Mouse (Mus musculus) common myeloid progenitor, adult 5-6 weeks (primary cell): ENCODE measurements around the gene Tmem192. TPM values are rescaled to one million over a fixed set of nuclear protein-coding genes. Genes with fewer than 3 reads are reported as not detected.

Source experiments
- ATAC-seq: replicated peaks from 2 replicates; pipeline ENCODE4 v1.8.0; 2016; ENCODE audit warnings: low read depth, mild to moderate bottlenecking, moderate TSS enrichment, inconsistent platforms; ENCODE audit not compliant: poor library complexity, severe bottlenecking
- total RNA-seq: library from RNA; stranded (forward); fragments of 200-1000, 187-1606 nt; gene quantifications from 2 replicates; pipeline ENCODE4 v1.2.3, GENCODE M21; 2017

The Tmem192 gene
- total RNA-seq = 14.4 and 16.7 TPM in 2 replicates

DNA sequence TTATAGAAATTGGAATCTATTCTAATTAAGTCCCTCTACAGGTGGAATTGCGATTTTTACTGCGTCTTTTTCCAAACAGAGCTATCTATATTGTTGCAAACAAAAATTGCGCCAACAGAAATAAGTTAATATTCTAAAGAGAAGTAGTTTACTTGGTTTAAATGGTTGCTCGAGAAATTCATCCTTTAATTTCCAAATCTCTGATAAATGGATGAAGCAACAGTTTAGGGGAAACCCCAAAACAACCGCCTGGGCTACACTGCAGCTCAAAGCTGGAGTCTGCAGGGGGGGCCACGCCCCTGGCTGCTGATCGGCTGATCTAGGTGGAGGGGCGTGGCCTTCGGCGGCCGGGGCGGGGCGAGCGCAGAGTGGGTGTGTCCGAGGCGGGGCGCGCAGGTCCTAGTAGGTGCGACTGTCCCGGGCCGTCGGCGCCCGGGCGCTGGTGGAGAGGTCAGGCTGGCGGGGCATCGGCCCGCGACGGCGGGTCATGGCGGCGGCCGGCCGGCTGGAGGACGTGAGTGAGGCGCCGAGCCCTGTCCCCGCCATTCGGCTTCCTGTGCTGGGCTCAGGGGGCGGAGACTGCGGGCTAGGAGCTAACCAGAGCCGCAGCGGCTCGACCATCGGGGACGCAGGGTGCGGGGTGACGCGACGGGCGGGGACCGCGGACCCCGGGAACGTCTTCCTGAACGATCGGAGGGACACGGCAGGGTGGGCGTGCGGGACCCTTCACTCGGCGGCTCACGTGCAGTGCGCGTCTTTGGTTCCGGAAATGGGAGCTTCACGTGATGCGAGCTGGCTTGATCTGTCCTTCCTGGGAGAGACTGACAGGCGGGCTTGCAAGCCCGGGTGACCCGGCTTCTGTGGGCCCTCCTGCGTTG lies at the start of gene Tmem192:
Gene Tmem192, plus strand, starts transcription at position 366 of the 878 bp plus-strand sequence.
- peak; percentile 79 for ATAC-seq

DNA sequence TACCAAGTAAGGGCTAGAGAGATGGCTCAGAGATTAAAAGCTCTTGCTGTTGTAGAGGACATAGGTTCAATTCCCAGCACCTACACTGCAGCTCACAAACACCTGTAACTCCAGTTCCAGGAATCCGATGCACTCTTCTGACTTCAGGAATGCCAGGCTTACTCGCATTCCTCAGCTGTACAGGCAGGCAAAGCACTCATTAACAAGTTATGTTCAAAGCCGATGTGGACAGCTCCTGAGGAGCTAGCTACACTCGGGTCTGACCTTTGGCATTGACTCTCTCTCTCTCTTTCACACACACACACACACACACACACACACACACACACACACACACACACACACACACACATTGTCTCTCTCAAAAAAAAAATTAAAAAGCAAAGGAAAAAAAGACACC lies 48.3 kb upstream of the Tmem192 start:
- ATAC-seq = no peak

DNA sequence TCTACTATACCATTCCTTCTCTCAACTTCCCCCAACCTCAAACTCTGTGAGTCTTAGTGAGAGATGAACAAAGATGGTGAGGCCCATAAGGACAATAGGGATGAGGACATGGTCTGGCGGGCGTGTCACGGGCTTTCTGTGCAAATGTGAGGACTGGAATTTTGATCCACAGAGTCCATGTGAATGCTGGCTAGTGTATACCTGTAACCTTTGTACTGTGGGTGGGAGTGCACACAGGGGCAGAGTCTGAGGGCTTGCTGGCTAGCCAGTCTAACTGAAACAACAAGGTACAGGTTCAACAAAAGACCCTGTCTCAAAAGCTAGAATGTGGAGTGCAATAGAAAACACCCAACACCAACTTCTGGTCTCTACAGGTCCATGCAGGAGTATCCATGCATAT lies 46.3 kb upstream of the Tmem192 start:
- ATAC-seq = no peak

DNA sequence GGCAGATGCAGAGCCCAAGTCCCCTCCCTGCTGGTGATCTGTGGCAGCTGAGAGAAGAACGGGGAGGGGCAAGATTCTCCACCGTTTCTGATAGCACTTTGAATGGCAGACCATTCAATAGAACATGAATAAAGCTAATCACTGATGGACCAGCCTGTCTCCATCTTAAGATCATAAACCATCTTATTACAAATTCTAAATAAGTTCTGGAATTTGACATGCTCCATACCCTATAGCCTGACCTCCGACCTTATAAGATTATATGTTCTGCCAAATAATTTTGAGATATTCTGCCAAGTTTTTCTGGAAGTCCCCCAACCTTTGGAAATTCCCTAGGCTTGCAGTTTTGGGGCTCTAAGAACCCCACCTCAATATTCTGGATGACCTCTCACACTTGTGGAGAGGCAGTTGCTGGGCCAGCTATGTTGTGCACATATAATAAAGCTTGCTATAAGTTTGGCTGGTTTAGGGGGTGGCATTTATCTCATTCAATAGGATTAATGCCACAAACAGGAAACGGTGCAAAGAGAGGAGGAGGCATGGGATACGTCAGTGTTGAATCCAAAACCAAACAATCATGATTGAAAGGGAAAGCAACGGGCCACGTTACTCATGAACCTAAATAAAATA lies 45.3 kb upstream of the Tmem192 start:
- no peak for ATAC-seq

DNA sequence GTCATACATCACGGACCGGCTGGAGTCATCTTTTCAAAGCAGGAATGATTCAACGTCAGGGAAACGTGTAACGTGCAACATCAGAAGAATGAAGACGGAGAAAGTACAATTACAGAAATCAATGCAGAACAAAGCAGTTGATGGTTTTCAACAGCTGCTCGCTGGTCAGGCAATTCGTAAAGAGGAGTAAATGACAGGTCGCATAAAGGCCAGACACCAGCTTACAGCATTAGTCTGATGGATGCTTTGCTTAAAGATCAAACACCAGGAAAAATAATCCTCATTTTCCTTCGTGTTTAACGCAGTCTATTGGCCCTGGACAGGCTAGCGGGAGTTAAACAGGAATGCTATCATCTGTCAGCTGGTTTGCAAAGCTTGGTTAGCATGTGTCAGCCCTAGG lies 44.8 kb upstream of the Tmem192 start:
- no peak for ATAC-seq

DNA sequence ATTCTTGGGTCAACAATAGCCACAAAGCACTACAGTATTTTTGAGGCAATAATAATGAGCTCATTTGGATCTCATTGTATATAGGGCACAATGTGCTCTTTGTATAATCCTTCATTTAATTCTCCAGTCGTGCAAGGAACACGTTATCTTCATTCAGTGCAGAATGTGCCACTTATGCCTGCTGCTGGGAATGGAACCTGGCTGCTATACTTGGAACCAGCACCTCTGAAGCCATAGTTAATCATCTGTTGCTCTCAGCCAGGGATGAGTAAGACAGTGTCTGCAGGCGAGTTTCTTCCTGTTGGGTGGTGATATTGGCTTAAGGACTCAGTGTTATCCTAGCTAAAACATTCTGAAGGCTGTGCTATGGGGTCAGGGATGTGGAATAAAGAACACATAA lies 43.2 kb upstream of the Tmem192 start:
- no peak for ATAC-seq

DNA sequence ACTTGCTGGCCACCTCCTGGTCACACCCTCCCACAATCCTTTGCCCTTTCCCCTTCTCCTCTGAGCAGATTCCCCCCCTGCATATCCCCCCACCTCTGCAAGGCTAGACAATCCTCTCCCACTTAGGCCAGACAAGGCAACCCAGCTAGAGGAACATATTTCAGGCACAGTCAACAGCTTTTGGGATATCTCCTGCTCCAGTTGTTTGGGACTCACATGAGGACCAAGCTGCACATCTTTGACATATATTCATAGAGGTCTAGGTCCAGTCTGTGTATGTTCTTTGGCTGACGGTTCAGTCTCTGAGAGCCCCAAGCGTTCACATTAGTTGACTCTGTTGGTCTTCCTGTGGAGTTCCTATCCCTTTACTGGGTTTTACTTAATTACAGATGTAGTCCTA lies 37.0 kb upstream of the Tmem192 start:
- no peak for ATAC-seq

DNA sequence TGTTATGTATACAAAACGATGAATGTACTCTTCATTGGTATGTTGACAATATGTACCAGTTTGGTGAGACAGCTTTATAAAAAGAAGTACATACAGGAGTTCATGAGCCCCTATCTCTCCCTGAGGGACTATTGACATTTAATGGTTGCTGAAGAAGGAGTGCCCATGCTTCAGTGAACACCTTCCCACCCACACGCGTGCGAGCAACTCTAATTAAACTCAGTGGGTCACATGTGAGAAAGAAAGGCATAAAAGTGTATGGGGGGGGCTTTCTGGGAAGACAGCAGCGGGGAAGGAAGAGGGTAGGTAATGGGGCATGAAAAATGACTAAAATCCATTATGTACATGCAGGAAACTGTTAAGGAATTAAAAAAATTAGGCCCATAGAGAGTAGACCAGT lies 30.2 kb upstream of the Tmem192 start:
- no peak for ATAC-seq

DNA sequence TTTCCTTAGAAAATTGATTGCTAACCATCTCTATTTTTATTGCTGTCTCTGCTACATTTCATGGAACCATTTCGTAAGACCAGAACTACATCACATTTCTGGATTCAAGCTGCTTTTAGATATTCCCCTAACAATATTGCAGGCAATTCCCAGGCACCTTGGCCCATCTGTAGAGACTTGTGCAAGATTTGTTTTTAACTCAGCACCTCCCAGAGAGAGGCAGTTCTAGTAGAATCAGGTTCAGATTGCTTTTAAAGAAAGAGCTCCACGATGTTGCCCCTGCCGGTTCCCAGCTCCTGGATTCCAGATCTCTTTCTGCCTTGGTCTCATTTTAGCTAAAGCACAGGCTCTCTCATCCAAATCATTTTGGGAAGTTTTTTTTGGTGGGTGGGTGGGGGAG lies 23.7 kb upstream of the Tmem192 start:
- ATAC-seq = no peak

DNA sequence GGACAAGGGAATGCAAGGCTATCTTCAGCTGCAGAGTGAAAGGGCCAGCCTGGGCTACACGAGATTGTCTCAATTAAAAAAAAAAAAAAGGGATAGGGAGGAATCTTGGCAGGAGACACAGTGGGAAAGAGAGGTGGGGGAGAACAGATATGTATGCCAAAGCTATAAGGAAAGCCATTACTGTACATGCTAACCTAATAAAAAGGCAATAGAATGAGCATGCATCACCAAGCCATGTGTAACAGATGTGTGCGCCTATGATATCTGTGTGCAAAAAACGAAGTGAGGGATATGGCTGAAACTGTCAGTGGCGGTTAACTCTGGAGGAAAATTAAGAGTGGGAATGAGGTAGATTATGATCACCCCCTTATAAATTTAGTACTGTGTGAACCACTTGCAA lies 21.2 kb upstream of the Tmem192 start:
- ATAC-seq = no peak

DNA sequence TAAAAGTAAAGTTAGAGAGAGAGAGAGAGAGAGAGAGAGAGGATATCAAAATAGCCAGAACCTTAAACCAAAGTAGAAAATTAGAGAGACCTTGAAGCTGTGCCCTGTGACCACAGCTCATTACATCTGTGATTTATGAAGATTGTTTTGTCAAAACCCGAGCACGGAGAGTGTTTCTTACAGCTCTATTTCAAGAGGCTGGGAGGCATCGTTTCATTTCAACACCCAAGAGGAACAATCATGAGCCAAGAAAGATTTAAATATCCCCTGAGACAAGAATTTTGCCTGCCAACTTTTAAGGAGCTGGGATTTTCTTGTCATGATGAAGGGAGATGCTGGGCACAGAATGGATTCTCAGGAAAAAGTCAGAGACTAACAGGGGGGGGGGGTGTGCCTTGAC lies 20.6 kb upstream of the Tmem192 start:
- ATAC-seq = no peak

DNA sequence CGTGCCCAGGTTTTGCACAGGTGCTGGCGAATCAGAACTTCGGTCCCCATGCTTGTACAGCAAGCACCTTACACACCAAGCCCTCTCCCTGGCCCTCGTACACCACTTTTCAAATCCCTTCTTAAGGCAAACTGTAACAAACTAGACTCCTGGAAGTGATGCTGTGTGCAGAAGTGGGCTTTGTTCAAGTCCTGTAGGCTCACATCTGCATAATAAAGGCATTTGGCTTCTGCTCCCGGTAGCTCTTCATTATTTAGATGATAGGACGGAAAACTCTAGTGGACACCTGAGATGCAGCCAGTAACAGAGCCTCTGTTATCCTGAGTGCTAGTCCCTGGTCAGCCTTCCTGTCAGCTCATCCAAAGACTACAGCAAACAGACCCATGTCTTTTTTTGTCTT lies 18.0 kb upstream of the Tmem192 start:
- ATAC-seq = no peak

DNA sequence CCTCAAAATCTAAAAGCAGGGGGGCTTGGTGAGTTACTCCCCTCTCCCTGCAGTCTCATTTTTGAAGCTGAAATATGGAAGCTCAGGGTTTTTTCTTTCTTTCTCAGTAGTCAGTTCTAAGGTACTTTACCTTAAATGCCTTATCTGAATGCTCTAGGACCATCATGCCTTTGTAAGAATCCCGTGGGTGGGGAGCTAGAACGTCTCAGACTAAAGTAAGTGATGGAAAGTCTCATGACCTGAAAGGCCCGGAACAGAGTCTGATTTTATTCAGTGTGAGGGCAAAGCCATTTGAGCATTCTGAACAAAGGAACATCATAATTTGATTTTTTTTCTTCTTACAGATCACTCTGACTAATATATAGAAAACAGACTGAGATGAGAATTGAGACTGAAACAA lies 12.0 kb upstream of the Tmem192 start:
- ATAC-seq = no peak

DNA sequence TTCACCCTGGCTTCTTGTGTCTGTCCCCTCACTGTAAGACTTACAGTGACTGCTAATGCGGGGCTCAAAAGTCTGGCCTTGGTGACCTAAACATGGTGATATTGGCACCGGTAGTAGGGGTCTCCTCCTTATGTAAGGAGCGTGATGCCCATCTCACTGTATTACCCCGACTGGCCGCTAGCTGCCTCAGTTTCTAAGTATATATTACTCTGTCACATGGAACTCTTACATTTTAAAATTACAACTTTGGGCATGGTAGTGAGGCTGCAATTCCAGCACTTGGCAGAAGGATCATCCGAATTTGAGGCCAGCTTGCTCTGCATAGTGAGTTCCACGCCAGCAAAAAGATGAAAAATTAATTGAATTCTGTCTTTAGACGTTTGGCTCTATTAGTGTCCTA lies 6.0 kb upstream of the Tmem192 start:
- ATAC-seq = no peak

DNA sequence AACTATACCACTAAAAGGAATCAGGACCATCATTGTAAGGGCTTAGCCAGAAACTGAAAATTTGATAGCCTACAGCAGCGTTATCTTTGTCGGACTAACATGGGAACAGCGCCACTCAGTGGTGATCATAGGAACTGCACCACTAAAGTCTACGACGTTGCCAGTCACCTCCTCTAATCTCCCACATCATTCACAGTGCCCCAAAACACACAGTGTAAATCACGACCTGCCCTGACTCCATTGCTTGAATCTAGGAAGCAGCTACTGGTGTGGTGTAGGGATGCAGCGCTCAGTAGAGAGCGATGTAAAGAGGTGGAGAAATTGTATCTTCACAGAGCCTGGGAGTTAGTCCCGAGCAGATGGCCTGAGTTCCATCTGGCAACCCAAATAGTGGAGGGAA lies 5.5 kb upstream of the Tmem192 start:
- ATAC-seq = peak; percentile 81

DNA sequence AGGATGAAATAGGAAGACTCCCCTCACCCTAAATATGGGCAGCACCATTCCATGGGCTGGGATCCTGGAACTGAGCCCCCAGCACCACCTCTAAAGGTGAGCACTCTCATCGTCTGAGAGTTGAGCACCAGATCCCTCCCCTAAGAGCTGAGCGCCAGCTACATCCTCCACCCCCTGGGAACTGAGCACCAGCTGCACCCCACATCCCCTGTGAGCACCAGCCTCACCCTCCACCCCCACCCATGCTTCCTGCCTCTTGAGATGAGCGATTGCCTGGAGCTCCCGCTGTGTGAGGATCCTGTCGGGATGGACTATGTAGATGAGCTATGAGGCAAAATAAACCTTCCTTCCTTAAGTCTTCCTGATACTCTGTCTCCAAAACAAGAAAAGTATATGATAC lies 4.0 kb upstream of the Tmem192 start:
- ATAC-seq = no peak

DNA sequence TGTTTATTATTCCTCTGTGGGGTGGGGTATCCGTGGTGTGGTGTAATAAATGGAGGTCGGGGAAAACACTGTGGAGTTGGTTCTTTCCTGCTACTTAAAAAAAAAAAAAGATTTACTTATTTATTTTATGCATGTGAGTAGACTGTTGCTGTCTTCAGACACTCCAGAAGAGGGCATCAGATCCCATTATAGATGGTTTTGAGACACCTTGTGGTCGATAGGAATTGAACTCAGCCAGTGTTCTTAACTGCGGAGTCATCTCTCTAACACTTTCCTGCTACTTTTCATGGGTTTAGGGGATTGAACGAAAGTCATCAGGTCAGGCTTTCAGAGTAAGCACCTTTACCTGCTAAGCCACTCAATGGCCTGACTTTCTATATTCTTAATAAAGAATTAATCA lies 2.2 kb upstream of the Tmem192 start:
- no peak for ATAC-seq

DNA sequence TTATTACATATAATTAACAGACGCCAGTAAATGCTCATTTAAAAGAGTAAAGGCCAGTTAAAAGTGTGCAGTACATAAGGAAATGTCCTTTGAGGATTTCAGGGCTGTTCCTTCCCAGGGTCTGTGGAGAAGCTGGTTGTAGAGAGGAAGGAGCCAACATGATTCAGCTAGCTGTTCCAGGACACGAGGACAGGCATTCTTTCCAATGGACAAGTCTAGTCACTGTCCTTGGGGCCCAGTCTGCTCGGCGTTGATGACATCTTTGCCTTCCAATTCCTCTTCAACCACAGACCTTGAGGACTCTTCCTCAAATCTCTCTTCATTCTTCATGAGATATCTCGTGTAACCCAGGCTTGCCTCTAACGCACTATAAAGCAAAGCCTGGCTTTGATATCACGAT lies 1.4 kb upstream of the Tmem192 start:
- no peak for ATAC-seq

DNA sequence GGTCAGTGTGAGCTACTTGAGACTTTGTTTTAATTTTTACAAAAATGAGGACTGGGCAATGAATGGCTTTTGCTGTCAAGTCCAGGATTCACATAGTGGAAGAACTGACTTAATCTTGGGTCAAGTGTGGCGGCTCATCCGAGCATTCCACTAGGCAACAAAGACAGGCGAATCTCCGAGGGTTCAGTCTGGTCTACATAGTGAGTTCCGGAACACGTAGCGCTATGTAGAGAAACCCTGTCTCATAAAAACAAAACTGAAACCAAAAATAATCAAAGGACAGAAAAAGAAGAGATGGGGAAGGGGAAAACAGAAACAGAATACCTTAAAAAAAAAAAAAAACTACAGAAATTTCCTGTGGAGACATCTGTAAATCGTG lies 555 bp upstream of the Tmem192 start:
- peak; percentile 20; the same call in 1 of the 2 replicates for ATAC-seq

DNA sequence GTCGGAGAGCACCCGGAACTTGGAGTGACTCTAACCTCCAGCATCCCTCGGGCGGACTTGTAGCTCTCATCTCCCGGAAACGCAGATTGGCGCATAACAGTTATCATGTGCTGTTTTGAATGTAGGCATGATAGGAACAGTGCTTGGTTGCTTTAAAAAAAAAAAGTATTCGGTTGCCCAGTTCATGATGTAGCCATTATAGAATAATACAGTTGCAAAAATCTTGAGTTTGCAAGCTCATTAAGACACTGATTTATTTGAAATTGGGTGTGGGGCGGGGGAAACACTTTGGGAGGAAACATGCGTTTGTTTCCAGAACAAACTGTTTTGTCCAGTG lies 681 bp downstream of the Tmem192 start:
- ATAC-seq = no peak

DNA sequence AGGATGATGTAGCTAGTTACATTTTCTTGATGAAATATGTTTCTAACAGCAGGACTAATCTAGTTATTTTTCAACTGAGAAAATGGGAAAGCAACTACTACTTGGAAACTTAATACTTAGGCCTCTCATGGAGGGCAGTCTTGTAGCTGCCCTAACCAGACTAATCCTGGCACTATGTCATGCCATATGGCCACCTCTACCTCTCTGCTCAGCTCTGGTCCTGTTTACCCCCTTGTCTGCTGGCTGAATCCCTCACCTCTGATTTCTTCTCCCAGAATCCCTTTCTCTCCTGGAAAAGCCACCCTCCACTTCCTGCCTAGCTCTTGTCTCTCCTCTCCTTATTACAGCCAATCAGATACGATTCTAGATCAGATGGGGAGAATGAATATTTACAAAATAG lies 1.4 kb downstream of the Tmem192 start:
- ATAC-seq = no peak

DNA sequence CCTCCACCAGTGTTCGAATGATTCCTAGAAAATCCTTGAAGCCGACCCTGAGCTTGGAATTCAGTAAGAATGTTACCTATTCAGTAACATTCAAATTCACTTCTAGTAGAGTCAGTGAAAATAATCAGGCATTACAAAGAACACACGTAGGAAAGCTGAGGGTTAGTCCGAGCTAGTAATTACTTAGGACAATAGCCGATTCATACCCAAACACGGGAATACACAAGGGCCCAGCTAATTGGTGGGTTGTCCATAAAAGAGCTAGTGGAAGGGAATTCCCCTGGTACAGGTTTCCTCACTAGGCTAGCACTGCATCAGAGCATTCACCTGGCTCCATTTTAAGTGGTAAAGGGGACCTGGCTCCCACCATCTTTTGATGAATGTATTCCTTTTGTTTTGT lies 5.1 kb downstream of the Tmem192 start:
- no peak for ATAC-seq
